Mouse (Mus musculus): ENCODE measurements around the gene B3galnt1. TPM values are rescaled to one million over a fixed set of nuclear protein-coding genes. Genes with fewer than 3 reads are reported as not detected.

B3galnt1 gene
- polyA plus RNA-seq (2014; fragmentation: Illumina TruSeq; extraction: RNeasy Lipid Tissue Mini Kit (QIAGEN cat#74804); ENCODE audit: low read depth, low replicate concordance): 12.2 TPM

GRCm38 (mm10) chr3:69598261-69599165 lies at the start of gene B3galnt1:
TSS of gene B3galnt1 (minus strand) at chr3:69598960.

Other genes with a start within 250 kb of the B3galnt1 start
- 34.6 TPM for gene Nmd3, start 123.0 kb upstream of the B3galnt1 start, polyA plus RNA-seq (2014; fragmentation: Illumina TruSeq; extraction: RNeasy Lipid Tissue Mini Kit (QIAGEN cat#74804); ENCODE audit: low read depth, low replicate concordance)